Mouse (Mus musculus) bone marrow, adult 2 months (tissue): ENCODE data around the gene Nt5m.

Source experiments
- CTCF ChIP-seq: fragments of 200-500 bp; IDR thresholded peaks from 2 replicates; pipeline ENCODE4 v1.5.1; 2011; ENCODE audit warnings: low read length, control low read depth; ENCODE audit not compliant: control insufficient read depth, insufficient read depth
- POLR2A ChIP-seq: fragments of 200-500 bp; IDR thresholded peaks from 2 replicates; pipeline ENCODE4 v1.6.1; 2011; ENCODE audit warnings: low read depth, mild to moderate bottlenecking, control low read depth, low read length, borderline replicate concordance; ENCODE audit not compliant: control insufficient read depth

- TF ChIP-seq CTCF: no peak
- no peak for TF ChIP-seq POLR2A
These were observed 55.7 kb downstream of the Nt5m start for GRCm38 (mm10) chr11:59894916-59895315.
